Mouse (Mus musculus): ENCODE measurements at regions not wholly inside any gene's neighbourhood (a gene's known extent, or its start where the extent isn't known, plus 50 kb on each side); places are given as distances from the start of the nearest gene placed in this dataset.

- TF ChIP-seq CTCF (IDR thresholded peaks at IDR 0.05) = no peak
- TF ChIP-seq EP300 (IDR thresholded peaks at IDR 0.05) = no peak
Measured at GRCm38 (mm10) chr4:94397284-94397683, 159.1 kb upstream of the Gm10306 start.
